Mouse (Mus musculus) heart, postnatal 0 days (tissue): ENCODE results near the gene Hs2st1.

Experiments used
- CTCF ChIP-seq: IDR thresholded peaks from 2 replicates; pipeline ENCODE4 v1.5.1; 2016; ENCODE audit warnings: antibody characterized with exemption, control low read depth, low read depth
- EP300 ChIP-seq: IDR thresholded peaks from 2 replicates; pipeline ENCODE4 v1.6.1; 2016; ENCODE audit warnings: antibody characterized with exemption, low read depth

DNA sequence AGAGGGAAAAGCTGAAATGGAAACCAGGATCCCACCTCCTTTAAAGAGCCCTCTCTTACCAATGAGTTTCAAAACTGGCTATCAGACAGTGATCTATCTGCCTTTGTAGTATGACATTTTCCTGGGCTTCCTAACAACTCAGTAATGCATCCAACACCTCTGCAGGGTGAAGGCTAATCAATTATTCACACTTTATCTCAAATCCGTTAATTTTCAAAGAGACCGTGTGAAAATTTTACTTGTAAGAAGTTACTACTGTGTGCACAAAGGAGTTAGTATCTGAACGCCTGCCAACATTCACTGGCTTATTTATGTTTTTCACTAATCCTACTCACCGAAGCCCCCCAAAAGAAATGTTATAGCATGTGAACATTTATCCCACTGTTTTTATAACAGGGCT is 24.1 kb downstream of the Hs2st1 start:
- TF ChIP-seq CTCF (no peak), EP300 (no peak)
